Mouse (Mus musculus): ENCODE results near the gene Gm7030.
A peak's percentile ranks its signal among the peaks of the same experiment; 100 is the strongest.
"Not testable (repeated sequence)": the region's sequence is repeated elsewhere in the genome, so short reads cannot be mapped to it uniquely, and the experiment has no call there.

The Gm7030 gene

GRCm38 (mm10) chr17:36128968-36129817 lies at the start of gene Gm7030:
Gene Gm7030, minus strand, starts transcription at chr17:36129425.
- DNase-seq (ENCODE audit: low spot score in 2 of 2), result not testable (repeated sequence)

GRCm38 (mm10) chr17:36178938-36179337 lies 49.7 kb upstream of the Gm7030 start:
- DNase-seq (ENCODE audit: low spot score in 2 of 2), result peak; percentile 52 to 60

GRCm38 (mm10) chr17:36176132-36176531 lies 46.9 kb upstream of the Gm7030 start:
- not testable (repeated sequence) for DNase-seq (ENCODE audit: low spot score in 2 of 2)

- DNase-seq (ENCODE audit: low spot score in 2 of 2), result no peak
Measured at GRCm38 (mm10) chr17:36170287-36170814, 41.1 kb upstream of the Gm7030 start.

GRCm38 (mm10) chr17:36169753-36170152 lies 40.5 kb upstream of the Gm7030 start:
- no peak for DNase-seq (ENCODE audit: low spot score in 2 of 2)

- not testable (repeated sequence) for DNase-seq (ENCODE audit: low spot score in 2 of 2)
Measured at GRCm38 (mm10) chr17:36169094-36169493, 39.9 kb upstream of the Gm7030 start.

GRCm38 (mm10) chr17:36168039-36168652 lies 38.9 kb upstream of the Gm7030 start, which contains the start of gene Gm8909:
Gene Gm8909, minus strand, starts transcription at chr17:36168537.
- DNase-seq (ENCODE audit: low spot score in 2 of 2), result peak in 1 of 2 experiments; percentile 12

- DNase-seq (ENCODE audit: low spot score in 2 of 2), result peak; percentile 18 to 35
Measured at GRCm38 (mm10) chr17:36167306-36168038, 38.2 kb upstream of the Gm7030 start.

GRCm38 (mm10) chr17:36166901-36167300 lies 37.7 kb upstream of the Gm7030 start:
- not testable (repeated sequence) for DNase-seq (ENCODE audit: low spot score in 2 of 2)

GRCm38 (mm10) chr17:36161129-36162051 lies 32.2 kb upstream of the Gm7030 start:
- DNase-seq (ENCODE audit: low spot score in 2 of 2), result no peak

- not testable (repeated sequence) for DNase-seq (ENCODE audit: low spot score in 2 of 2)
Measured at GRCm38 (mm10) chr17:36158264-36158663, 29.0 kb upstream of the Gm7030 start.

GRCm38 (mm10) chr17:36157782-36158181 lies 28.6 kb upstream of the Gm7030 start:
- peak in 1 of 2 experiments; percentile 39 for DNase-seq (ENCODE audit: low spot score in 2 of 2)

GRCm38 (mm10) chr17:36154271-36155149 lies 25.3 kb upstream of the Gm7030 start:
- DNase-seq (ENCODE audit: low spot score in 2 of 2), result no peak

- DNase-seq (ENCODE audit: low spot score in 2 of 2), result not testable (repeated sequence)
Measured at GRCm38 (mm10) chr17:36151200-36151599, 22.0 kb upstream of the Gm7030 start.

- not testable (repeated sequence) for DNase-seq (ENCODE audit: low spot score in 2 of 2)
Measured at GRCm38 (mm10) chr17:36148468-36148867, 19.2 kb upstream of the Gm7030 start.

- not testable (repeated sequence) for DNase-seq (ENCODE audit: low spot score in 2 of 2)
Measured at GRCm38 (mm10) chr17:36146937-36147336, 17.7 kb upstream of the Gm7030 start.

- DNase-seq (ENCODE audit: low spot score in 2 of 2), result not testable (repeated sequence)
Measured at GRCm38 (mm10) chr17:36145861-36146156, 16.6 kb upstream of the Gm7030 start.

GRCm38 (mm10) chr17:36145111-36145860 lies 16.1 kb upstream of the Gm7030 start:
- DNase-seq (ENCODE audit: low spot score in 2 of 2), result peak; percentile 57 to 68

GRCm38 (mm10) chr17:36136299-36136848 lies 7.1 kb upstream of the Gm7030 start:
- not testable (repeated sequence) for DNase-seq (ENCODE audit: low spot score in 2 of 2)
